Mouse (Mus musculus) intestine, embryonic 15.5 days (tissue): ENCODE data around the gene Mtx1. TPM values are rescaled to one million over a fixed set of nuclear protein-coding genes. Genes with fewer than 3 reads are reported as not detected.

Experiments used
- ATAC-seq: fragments of 200-750 bp; cut with Nextera tagmentation; 2 replicates; pipeline ENCODE4 v1.8.0; 2017; ENCODE audit warnings: moderate TSS enrichment, moderate library complexity
- H3K27ac ChIP-seq: fragments of 300-500 bp; sonication (generic); 2 replicates; pipeline ENCODE4 v1.5.1; 2015; ENCODE audit warnings: mild to moderate bottlenecking, inconsistent platforms
- H3K27me3 ChIP-seq: fragments of 300-500 bp; sonication (generic); replicated peaks from 2 replicates; pipeline ENCODE4 v1.6.1; 2015; ENCODE audit warnings: inconsistent platforms
- H3K36me3 ChIP-seq: fragments of 300-500 bp; sonication (generic); 2 replicates; pipeline ENCODE4 v1.6.1; 2015; ENCODE audit warnings: inconsistent platforms
- H3K4me1 ChIP-seq: fragments of 300-500 bp; sonication (generic); replicated peaks from 2 replicates; pipeline ENCODE4 v1.6.1; 2015; ENCODE audit warnings: inconsistent platforms
- H3K4me2 ChIP-seq: fragments of 300-500 bp; sonication (generic); replicated peaks from 2 replicates; pipeline ENCODE4 v1.6.1; 2015; ENCODE audit warnings: mild to moderate bottlenecking, inconsistent platforms
- H3K4me3 ChIP-seq: fragments of 300-500 bp; sonication (generic); replicated peaks from 2 replicates; pipeline ENCODE4 v1.5.1; 2015; ENCODE audit warnings: inconsistent platforms
- H3K9ac ChIP-seq: fragments of 300-500 bp; sonication (generic); 2 replicates; pipeline ENCODE4 v1.6.1; 2015; ENCODE audit warnings: inconsistent platforms
- H3K9me3 ChIP-seq: fragments of 300-500 bp; sonication (generic); 2 replicates; pipeline ENCODE4 v1.6.1; 2016; ENCODE audit warnings: inconsistent platforms
- WGBS: fragments of 180-500 bp; shearing (Covaris S2); methylation state at CpG from one replicate; pipeline ENCODE4 v1.1.7; 2015; 5-methylcytosine and 5-hydroxymethylcytosine counted together
- polyA plus RNA-seq: library from polyadenylated mRNA; unstranded; fragments of >200 nt; fragmentation: Nextera tagmentation; extraction: Ambion mirVana; gene quantifications from 2 replicates; pipeline ENCODE4 v1.2.1, GENCODE M21; 2015

The Mtx1 gene
- 214 and 222 TPM in 2 replicates for polyA plus RNA-seq

GRCm38 (mm10) chr3:89226900-89227299, at the start of gene Mtx1:
Mtx1 (minus strand) TSS chr3:89227088.
- peak within 1 kb of the TSS; percentile 28; the same call in 1 of the 2 replicates for H3K9ac ChIP-seq
- H3K27ac ChIP-seq = peak within 1 kb of the TSS; percentile 54; the same call in 1 of the 2 replicates
- H3K36me3 ChIP-seq = no peaks in the 10 kb centered on the region
- H3K4me1 ChIP-seq = peaks cover 27% of the 10 kb centered on the region
- peak within 1 kb of the TSS; percentile 44 for H3K4me3 ChIP-seq
- peak; percentile 16 for ATAC-seq
- WGBS = 5% methylated on average over 21 of the region's 21 CpGs
- H3K9me3 ChIP-seq = no peaks in the 10 kb centered on the region
- 0 out of 2 replicates have a peak, but pooled peaks cover 4% of the 10 kb centered on the region for H3K27me3 ChIP-seq
- peak within 1 kb of the TSS; percentile 84 for H3K4me2 ChIP-seq

- H3K9me3 ChIP-seq = no peaks in the 10 kb centered on the region
- no peaks in the 10 kb centered on the region for H3K27me3 ChIP-seq
- peaks cover 12% of the 10 kb centered on the region for H3K36me3 ChIP-seq
- H3K4me2 ChIP-seq = peak overlapping the region; percentile 96; the same call in 1 of the 2 replicates
- peaks cover 35% of the 10 kb centered on the region for H3K4me1 ChIP-seq
- 93% methylated on average over 13 of the region's 13 CpGs for WGBS
- no peak overlapping the region for H3K9ac ChIP-seq
- H3K4me3 ChIP-seq = no peak overlapping the region
- no peak for ATAC-seq
- H3K27ac ChIP-seq = no peak overlapping the region
These were observed 49.2 kb upstream of the Mtx1 start for GRCm38 (mm10) chr3:89276061-89276460.

- Histone ChIP-seq H3K27me3 (no peaks in the 10 kb centered on the region), H3K4me3 (no peak overlapping the region), H3K9ac (no peak overlapping the region), H3K4me2 (no peak overlapping the region), H3K27ac (no peak overlapping the region), H3K36me3 (peaks cover 12% of the 10 kb centered on the region), H3K9me3 (no peaks in the 10 kb centered on the region), H3K4me1 (peaks cover 32% of the 10 kb centered on the region)
- 68% methylated on average over 6 of the region's 6 CpGs for WGBS
- ATAC-seq = no peak
These were observed 44.9 kb upstream of the Mtx1 start for GRCm38 (mm10) chr3:89271760-89272159.

- Histone ChIP-seq H3K9me3 (no peaks in the 10 kb centered on the region), H3K27ac (peak overlapping the region; percentile 77), H3K9ac (peak overlapping the region; percentile 75), H3K27me3 (no peaks in the 10 kb centered on the region), H3K36me3 (peaks cover 12% of the 10 kb centered on the region), H3K4me1 (peaks cover 32% of the 10 kb centered on the region), H3K4me3 (peak overlapping the region; percentile 57; the same call in 1 of the 2 replicates), H3K4me2 (peak overlapping the region; percentile 83)
- WGBS = 66% methylated on average over 6 of the region's 6 CpGs
- ATAC-seq = no peak
These were observed 44.0 kb upstream of the Mtx1 start for GRCm38 (mm10) chr3:89270891-89271290.

GRCm38 (mm10) chr3:89270051-89270755, 43.3 kb upstream of the Mtx1 start, which contains the start of gene Slc50a1:
Slc50a1 (minus strand) TSS chr3:89270570.
- H3K9me3 ChIP-seq = no peaks in the 10 kb centered on the region
- H3K27me3 ChIP-seq = no peaks in the 10 kb centered on the region
- peaks cover 32% of the 10 kb centered on the region for H3K4me1 ChIP-seq
- peak within 1 kb of the TSS; percentile 83 for H3K4me2 ChIP-seq
- ATAC-seq = peak; percentile 68
- H3K36me3 ChIP-seq = peaks cover 12% of the 10 kb centered on the region
- peak within 1 kb of the TSS; percentile 77 for H3K27ac ChIP-seq
- peak within 1 kb of the TSS; percentile 75 for H3K9ac ChIP-seq
- WGBS = 3% methylated on average over 39 of the region's 39 CpGs
- peak within 1 kb of the TSS; percentile 57 for H3K4me3 ChIP-seq

- Histone ChIP-seq H3K4me3 (no peak overlapping the region), H3K9me3 (no peaks in the 10 kb centered on the region), H3K27ac (no peak overlapping the region), H3K27me3 (no peaks in the 10 kb centered on the region), H3K4me2 (peak overlapping the region; percentile 83), H3K9ac (no peak overlapping the region), H3K4me1 (peaks cover 32% of the 10 kb centered on the region), H3K36me3 (peaks cover 12% of the 10 kb centered on the region)
- no peak for ATAC-seq
- WGBS = 65% methylated on average over 8 of the region's 8 CpGs
These were observed 42.0 kb upstream of the Mtx1 start for GRCm38 (mm10) chr3:89268916-89269315.

GRCm38 (mm10) chr3:89266439-89266893, 39.6 kb upstream of the Mtx1 start:
- 0% methylated on average over 20 of the region's 20 CpGs for WGBS
- Histone ChIP-seq H3K4me1 (peaks cover 28% of the 10 kb centered on the region), H3K9ac (peak overlapping the region; percentile 83), H3K4me3 (peak overlapping the region; percentile 71), H3K27me3 (no peaks in the 10 kb centered on the region), H3K36me3 (no peaks in the 10 kb centered on the region), H3K9me3 (no peaks in the 10 kb centered on the region), H3K4me2 (peak overlapping the region; percentile 75), H3K27ac (peak overlapping the region; percentile 70)
- peak; percentile 87 for ATAC-seq

GRCm38 (mm10) chr3:89262417-89262816, 35.5 kb upstream of the Mtx1 start:
- no peak overlapping the region; the same call in 1 of the 2 replicates for H3K9ac ChIP-seq
- H3K27ac ChIP-seq = no peak overlapping the region
- 0 out of 2 replicates have a peak, but pooled peaks cover 5% of the 10 kb centered on the region for H3K4me1 ChIP-seq
- H3K9me3 ChIP-seq = no peaks in the 10 kb centered on the region
- WGBS = 62% methylated on average over 10 of the region's 10 CpGs
- H3K36me3 ChIP-seq = no peaks in the 10 kb centered on the region
- no peak overlapping the region for H3K4me2 ChIP-seq
- ATAC-seq = no peak
- no peak overlapping the region for H3K4me3 ChIP-seq
- H3K27me3 ChIP-seq = no peaks in the 10 kb centered on the region

GRCm38 (mm10) chr3:89260211-89260610, 33.3 kb upstream of the Mtx1 start:
- ATAC-seq = no peak
- H3K4me2 ChIP-seq = no peak overlapping the region
- no peak overlapping the region for H3K4me3 ChIP-seq
- no peaks in the 10 kb centered on the region for H3K4me1 ChIP-seq
- no peaks in the 10 kb centered on the region for H3K27me3 ChIP-seq
- WGBS = 70% methylated on average over 3 of the region's 3 CpGs
- H3K27ac ChIP-seq = no peak overlapping the region
- H3K9me3 ChIP-seq = no peaks in the 10 kb centered on the region
- no peaks in the 10 kb centered on the region for H3K36me3 ChIP-seq
- no peak overlapping the region for H3K9ac ChIP-seq

- Histone ChIP-seq H3K27ac (no peak within 1 kb of the TSS), H3K4me2 (no peak within 1 kb of the TSS), H3K36me3 (no peaks in the 10 kb centered on the region), H3K9me3 (no peaks in the 10 kb centered on the region), H3K27me3 (no peaks in the 10 kb centered on the region), H3K9ac (no peak within 1 kb of the TSS), H3K4me1 (no peaks in the 10 kb centered on the region), H3K4me3 (no peak within 1 kb of the TSS)
- 61% methylated on average over 7 of the region's 7 CpGs for WGBS
- no peak for ATAC-seq
These were observed 32.2 kb upstream of the Mtx1 start, which contains the start of gene Dpm3 for GRCm38 (mm10) chr3:89259076-89259475. Dpm3 (plus strand) TSS chr3:89259358.

GRCm38 (mm10) chr3:89256177-89256576, 29.3 kb upstream of the Mtx1 start:
- Histone ChIP-seq H3K4me3 (no peak overlapping the region), H3K9ac (no peak overlapping the region), H3K9me3 (no peaks in the 10 kb centered on the region), H3K27me3 (no peaks in the 10 kb centered on the region), H3K36me3 (no peaks in the 10 kb centered on the region), H3K27ac (no peak overlapping the region), H3K4me1 (peaks cover 19% of the 10 kb centered on the region), H3K4me2 (no peak overlapping the region)
- ATAC-seq = no peak
- 79% methylated on average over 5 of the region's 5 CpGs for WGBS

GRCm38 (mm10) chr3:89254994-89255393, 28.1 kb upstream of the Mtx1 start:
- ATAC-seq = peak; percentile 16; the same call in 1 of the 2 replicates
- Histone ChIP-seq H3K9ac (no peak overlapping the region), H3K27ac (no peak overlapping the region), H3K36me3 (no peaks in the 10 kb centered on the region), H3K4me3 (no peak overlapping the region), H3K4me2 (no peak overlapping the region), H3K27me3 (no peaks in the 10 kb centered on the region), H3K4me1 (peaks cover 26% of the 10 kb centered on the region), H3K9me3 (no peaks in the 10 kb centered on the region)
- WGBS = 83% methylated on average over 5 of the region's 5 CpGs
